8 mouse cellular contexts compared by ENCODE assay signal in the genomic region with DNA sequence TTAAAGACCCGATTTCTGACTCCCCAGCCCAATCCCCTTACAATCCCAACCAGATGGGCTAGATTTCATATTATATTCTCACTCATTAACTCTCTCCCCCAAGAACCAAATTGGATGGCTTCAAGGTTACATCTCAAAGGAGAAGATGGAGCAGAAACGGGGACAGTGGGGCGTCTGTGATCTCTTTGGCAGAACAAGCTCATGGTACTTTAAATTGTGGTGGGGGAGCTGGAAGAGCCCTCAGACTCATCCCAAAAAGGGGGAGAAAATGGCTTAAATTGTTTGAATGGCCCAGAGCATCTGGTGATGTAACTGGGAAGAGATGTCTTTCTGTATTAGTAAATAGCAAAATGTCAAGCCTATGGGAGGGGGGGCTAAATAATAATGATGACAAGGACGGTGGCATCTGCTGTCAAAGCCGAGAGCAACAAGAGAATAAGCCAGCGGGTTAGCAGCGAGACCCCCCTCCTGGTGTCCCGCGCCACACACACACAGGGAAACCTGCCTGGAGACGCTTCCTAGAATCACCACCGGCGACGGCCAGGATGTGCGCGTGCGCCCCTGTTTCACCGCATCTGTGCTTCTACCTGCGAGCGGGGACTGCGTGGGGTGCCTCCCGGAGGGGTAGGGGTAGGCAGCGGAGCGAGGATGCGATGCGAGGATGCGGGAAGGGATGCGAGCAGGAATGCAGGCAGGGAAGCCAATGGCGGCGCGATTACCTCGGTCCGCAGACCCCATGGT. TPM values are rescaled to one million over a fixed set of nuclear protein-coding genes. Genes with fewer than 3 reads are reported as not detected.
DNase-seq lines count a peak whose midpoint lies in the region; ATAC-seq and TF ChIP-seq lines count a peak whose summit lies in the region.

No protein-coding gene starts in this region.

- peak overlapping the region; percentile 46 for H3K9ac ChIP-seq in embryonic facial prominence, embryonic 15.5 days
- H3K9ac ChIP-seq in liver, embryonic 14.5 days (replicated peaks), result no peak overlapping the region

- H3K9me3 ChIP-seq in embryonic facial prominence, embryonic 15.5 days (replicated peaks), result no peaks in the 10 kb centered on the region
- H3K9me3 ChIP-seq in liver, embryonic 14.5 days (ENCODE audit: control insufficient read depth, low read length), result no peaks in the 10 kb centered on the region

- H3K4me1 ChIP-seq in embryonic facial prominence, embryonic 15.5 days, result peaks cover 43% of the 10 kb centered on the region
- H3K4me1 ChIP-seq in liver, embryonic 14.5 days (replicated peaks; ENCODE audit: control insufficient read depth in 2 of 2, insufficient read depth in 2 of 2, low read length in 1 of 2), result 0 out of 4 replicates have a peak, but pooled peaks cover 0 to 3% of the 10 kb centered on the region in 2 experiments

- H3K27ac ChIP-seq in embryonic facial prominence, embryonic 15.5 days (replicated peaks), result peak overlapping the region; percentile 86
- no peak overlapping the region for H3K27ac ChIP-seq in liver, embryonic 14.5 days

- peak overlapping the region; percentile 57 for H3K4me3 ChIP-seq in embryonic facial prominence, embryonic 15.5 days (replicated peaks)
- H3K4me3 ChIP-seq in liver, embryonic 14.5 days (ENCODE audit: insufficient read depth in 1 of 2, low read depth in 2 of 2, low read length in 2 of 2), result no peak overlapping the region; a peak in 1 of 4 replicates

- no peaks in the 10 kb centered on the region for H3K36me3 ChIP-seq in embryonic facial prominence, embryonic 15.5 days
- H3K36me3 ChIP-seq in liver, embryonic 14.5 days (replicated peaks; ENCODE audit: control insufficient read depth, insufficient read depth, low read depth), result no peaks in the 10 kb centered on the region

- H3K27me3 ChIP-seq in embryonic facial prominence, embryonic 15.5 days, result peaks cover 36% of the 10 kb centered on the region
- H3K27me3 ChIP-seq in liver, embryonic 14.5 days (ENCODE audit: control insufficient read depth, insufficient read depth, low read length), result peaks cover 41% of the 10 kb centered on the region

- no peak; the same call in 1 of the 2 replicates for ATAC-seq in embryonic facial prominence, embryonic 15.5 days (ENCODE audit: insufficient number of reproducible peaks, low FRiP score, low TSS enrichment, low read depth)
- peak; percentile 48 for ATAC-seq in inflammation-experienced regulatory T-cells, adult 6 months
- no peak for ATAC-seq in liver, embryonic 14.5 days (ENCODE audit: insufficient read depth)

- WGBS in embryonic facial prominence, embryonic 15.5 days, result 2% methylated on average over 32 of the region's 32 CpGs
- WGBS in liver, embryonic 14.5 days (ENCODE audit: insufficient replicate concordance), result 4% methylated on average over 32 of the region's 32 CpGs

- TF ChIP-seq EP300 in liver, embryonic 14.5 days (IDR thresholded peaks at IDR 0.05; ENCODE audit: low read depth), result no peak

- H3K4me2 ChIP-seq in embryonic facial prominence, embryonic 15.5 days (replicated peaks), result peak overlapping the region; percentile 95
- H3K4me2 ChIP-seq in liver, embryonic 14.5 days (ENCODE audit: low read depth), result 0 out of 2 replicates have a peak overlapping the region, but pooled peaks have one; percentile 12

- TF ChIP-seq CTCF in liver, embryonic 14.5 days (IDR thresholded peaks at IDR 0.05; ENCODE audit: low read depth), result no peak

- peak; percentile 95 for DNase-seq in heart, adult 11 months
- DNase-seq in heart, adult 9 months (ENCODE audit: low spot score in 2 of 2), result no peak
- DNase-seq in ZHBTc4 (ENCODE audit: low read depth, low spot score), result peak; percentile 55
- no peak for DNase-seq in liver, embryonic 14.5 days (ENCODE audit: low read depth in 3 of 3, low spot score in 3 of 3)
- DNase-seq in right cerebral cortex, postnatal 4 days, result peak; percentile 49
- DNase-seq in spleen, adult 12 weeks (ENCODE audit: low spot score), result no peak

RNA-seq across cellular contexts. Expression of a gene that starts 0.5 kb away (rescaled TPM):
- 5.8 and 6.9 TPM in 2 replicates for polyA plus RNA-seq in embryonic facial prominence, embryonic 15.5 days (2015; fragmentation: Nextera tagmentation; extraction: Ambion mirVana)
- polyA plus RNA-seq in inflammation-experienced regulatory T-cells, adult 6 months (2017; shearing (Covaris generic)), result 10 to 100 TPM; 21.7 to 24.8 (median 23.1) TPM
- 0.08 and 0.13 TPM in 2 replicates for polyA plus RNA-seq in liver, embryonic 14.5 days (2012; rRNA removed)
- polyA plus RNA-seq in liver, embryonic 14.5 days (2014; fragmentation: Nextera tagmentation; extraction: Ambion mirVana), result 0.10 and 0.19 TPM in 2 replicates

Comparison
In these comparisons a context has a peak if more than half of its experiments do, and no peak if none do; other contexts are left out.
1. DNase-seq: peak in heart, adult 11 months (single experiment), ZHBTc4 (single experiment) and right cerebral cortex, postnatal 4 days (single experiment); none in heart, adult 9 months (0 of 2), liver, embryonic 14.5 days (0 of 3) and spleen, adult 12 weeks (single experiment).